ENCODE assay signal across 21 mouse cellular contexts in genomic region chr6:54775739-54776138, GRCm38 (mm10). TPM values are rescaled to one million over a fixed set of nuclear protein-coding genes. Genes with fewer than 3 reads are reported as not detected.
DNase-seq lines count a peak whose midpoint lies in the region; ATAC-seq and TF ChIP-seq lines count a peak whose summit lies in the region.
"Had no signal": no experiment of that assay in that cellular context is flagged by ENCODE, and none has a peak within 500 bp of the region (broad histone marks: within the 10 kb centered on the region; RNA-seq: fewer than 3 reads in every experiment).

No protein-coding gene starts in this region.

- no peak overlapping the region for H3K4me3 ChIP-seq in left cerebral cortex, adult 2 months
- H3K4me3 ChIP-seq: embryonic facial prominence, embryonic 10.5 days; forebrain, embryonic 12.5 days; heart, embryonic 13.5 days; hindbrain, embryonic 15.5 days; liver, embryonic 13.5 days; lung, embryonic 15.5 days had no signal

- no peak overlapping the region for H3K27ac ChIP-seq in left cerebral cortex, adult 2 months
- H3K27ac ChIP-seq: embryonic facial prominence, embryonic 10.5 days; forebrain, embryonic 12.5 days; heart, embryonic 13.5 days; hindbrain, embryonic 15.5 days; liver, embryonic 13.5 days; lung, embryonic 15.5 days had no signal

- DNase-seq in 3T3-L1 (ENCODE audit: low read depth, low spot score): peak; percentile 61
- DNase-seq in cerebellum, adult 11 months: no peak
- DNase-seq in embryo, embryonic 10.5 days (ENCODE audit: low spot score): no peak
- DNase-seq in left cerebral cortex, adult 2 months (ENCODE audit: extremely low spot score in 1 of 2, low spot score in 2 of 2): no peak
- DNase-seq in kidney, adult 11 months: no peak
- DNase-seq: adrenal gland, adult 8-10 months; cerebellum, postnatal 25 days; gastrocnemius, postnatal 36 days; kidney, postnatal 36 days; liver, embryonic 13.5 days; midbrain, embryonic 14.5 days; spleen, adult 18-20 months; thymus, postnatal 36 days had no signal

- no peak for TF ChIP-seq CTCF in left cerebral cortex, adult 2 months (IDR thresholded peaks at IDR 0.05)

- ATAC-seq in CD4-positive, CD25-positive, alpha-beta regulatory T cell, adult 4 months: peak; percentile 37
- ATAC-seq in activated CD4-positive, CD25-positive, alpha-beta regulatory T cell, adult 4 months: peak; percentile 73
- ATAC-seq in inflammation-experienced regulatory T-cells, adult 6 months: peak; percentile 58

- intact Hi-C loops in left cerebral cortex, adult 2 months (cut with DNase I): no loop called here

RNA-seq across cellular contexts. Expression of gene Znrf2, which starts 41.0 kb away (rescaled TPM):
- polyA plus RNA-seq in CD4-positive, CD25-positive, alpha-beta regulatory T cell, adult 4 months (2017; shearing (Covaris generic)): 10 to 100 TPM; 22.9 to 26.1 TPM
- 10 to 100 TPM; 19.6 to 27.1 TPM for polyA plus RNA-seq in activated CD4-positive, CD25-positive, alpha-beta regulatory T cell, adult 4 months (2017; shearing (Covaris generic))
- 10 to 100 TPM; 22.3 to 28.7 (median 23.7) TPM for polyA plus RNA-seq in inflammation-experienced regulatory T-cells, adult 6 months (2017; shearing (Covaris generic))
- total RNA-seq in left cerebral cortex, adult 2 months (2021): 10 to 100 TPM; 13.7 to 14.1 TPM
